Mouse (Mus musculus) limb, embryonic 11.5 days (tissue): Measurements from ENCODE around the gene Hist1h3g. TPM values are rescaled to one million over a fixed set of nuclear protein-coding genes. Genes with fewer than 3 reads are reported as not detected.

ENCODE experiments used
- ATAC-seq: fragments of 200-750 bp; cut with Nextera tagmentation; 2 replicates; pipeline ENCODE4 v1.8.0; 2017; ENCODE audit warnings: low read depth; ENCODE audit not compliant: insufficient number of reproducible peaks, low FRiP score, low TSS enrichment
- DNase-seq: peaks from one replicate; pipeline ENCODE4 v3.0.0-alpha.2; 2015; ENCODE audit warnings: low spot score
- H3K27ac ChIP-seq: fragments of 300-500 bp; sonication (generic); replicated peaks from 2 replicates; pipeline ENCODE4 v1.5.1; 2014; ENCODE audit warnings: low read depth, mild to moderate bottlenecking, low read length
- H3K27me3 ChIP-seq: fragments of 300-500 bp; sonication (generic); 2 replicates; pipeline ENCODE4 v1.6.1; 2014; ENCODE audit warnings: mild to moderate bottlenecking, low read length, mixed read lengths; ENCODE audit not compliant: control insufficient read depth, insufficient read depth
- H3K36me3 ChIP-seq: fragments of 300-500 bp; sonication (generic); 2 replicates; pipeline ENCODE4 v1.6.1; 2014; ENCODE audit warnings: mild to moderate bottlenecking, low read length, moderate library complexity, mixed read lengths; ENCODE audit not compliant: control insufficient read depth, insufficient read depth
- H3K4me1 ChIP-seq: fragments of 300-500 bp; sonication (generic); 2 replicates; pipeline ENCODE4 v1.6.1; 2014; ENCODE audit warnings: low read length, mixed read lengths; ENCODE audit not compliant: control insufficient read depth, insufficient read depth
- H3K4me2 ChIP-seq: fragments of 300-500 bp; sonication (generic); 2 replicates; pipeline ENCODE4 v1.6.1; 2014; ENCODE audit warnings: low read depth, mild to moderate bottlenecking, moderate library complexity; ENCODE audit not compliant: severe bottlenecking
- H3K4me3 ChIP-seq: fragments of 300-500 bp; sonication (generic); 2 replicates; pipeline ENCODE4 v1.5.1; 2014; ENCODE audit warnings: low read depth, low read length
- H3K9ac ChIP-seq: fragments of 300-500 bp; sonication (generic); 2 replicates; pipeline ENCODE4 v1.6.1; 2014; ENCODE audit warnings: mild to moderate bottlenecking, low read length
- H3K9me3 ChIP-seq: fragments of 300-500 bp; sonication (generic); 2 replicates; pipeline ENCODE4 v1.6.1; 2016; ENCODE audit warnings: low read length; ENCODE audit not compliant: control insufficient read depth
- WGBS: fragments of 180-500 bp; shearing (Covaris S2); extraction: QIAGEN DNeasy Blood & Tissue Kit; methylation state at CpG from one replicate; pipeline ENCODE4 v1.1.7; 2014; 5-methylcytosine and 5-hydroxymethylcytosine counted together
- polyA plus RNA-seq: library from polyadenylated mRNA; unstranded; fragments of >200 nt; fragmentation: Nextera tagmentation; extraction: Ambion mirVana; gene quantifications from 2 replicates; pipeline ENCODE4 v1.2.1, GENCODE M21; 2014

Hist1h3g gene
- polyA plus RNA-seq, 1 experiment from 2014 or later = 9.4 TPM

DNA sequence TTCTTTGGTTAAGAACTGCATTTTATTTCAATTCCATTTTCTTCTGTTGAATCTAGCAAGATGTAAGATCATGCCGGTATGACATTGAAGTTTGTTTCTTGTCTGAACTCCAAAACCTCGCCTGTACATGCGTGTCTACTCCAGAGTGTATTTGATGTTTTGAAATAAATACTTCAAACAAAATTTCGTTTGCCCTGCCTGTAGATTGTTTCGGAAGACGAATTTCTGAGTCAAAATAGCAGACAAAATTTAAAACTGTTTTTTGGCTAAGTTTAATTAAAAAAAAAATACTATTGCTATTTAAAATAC lies 17.0 kb upstream of the Hist1h3g start:
- WGBS = under 1% methylated on average over 6 of the region's 6 CpGs
- Histone ChIP-seq H3K27ac (no peak overlapping the region), H3K4me2 (peak overlapping the region; percentile 28; the same call in 1 of the 2 replicates), H3K27me3 (no peaks in the 10 kb centered on the region), H3K4me3 (peak overlapping the region; percentile 47), H3K4me1 (no peaks in the 10 kb centered on the region), H3K9me3 (no peaks in the 10 kb centered on the region), H3K36me3 (no peaks in the 10 kb centered on the region), H3K9ac (no peak overlapping the region)
- DNase-seq (no peak), ATAC-seq (no peak)

DNA sequence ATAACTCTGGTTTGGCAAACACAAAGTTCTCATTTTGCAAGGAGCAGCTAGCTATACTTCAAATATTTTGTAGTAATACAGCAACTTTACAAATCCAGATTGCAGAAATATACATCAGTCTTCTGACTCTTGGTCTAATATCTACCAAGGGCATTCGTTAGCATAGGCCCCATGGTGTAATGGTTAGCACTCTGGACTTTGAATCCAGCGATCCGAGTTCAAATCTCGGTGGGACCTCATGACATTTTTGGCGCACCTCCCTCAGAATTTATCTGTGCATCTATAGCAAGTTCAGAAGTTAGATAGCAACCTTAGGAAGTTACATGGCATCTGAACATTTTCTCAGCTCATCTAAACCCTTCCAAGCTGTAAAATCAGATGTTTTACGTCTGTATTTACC lies 16.3 kb upstream of the Hist1h3g start:
- DNase-seq (peak; percentile 92), ATAC-seq (peak; percentile 49; the same call in 1 of the 2 replicates)
- no peaks in the 10 kb centered on the region for H3K36me3 ChIP-seq
- under 1% methylated on average over 6 of the region's 6 CpGs for WGBS
- H3K4me2 ChIP-seq = peak overlapping the region; percentile 69
- no peaks in the 10 kb centered on the region for H3K27me3 ChIP-seq
- no peaks in the 10 kb centered on the region for H3K9me3 ChIP-seq
- no peaks in the 10 kb centered on the region for H3K4me1 ChIP-seq
- no peak overlapping the region for H3K9ac ChIP-seq
- H3K4me3 ChIP-seq = peak overlapping the region; percentile 34
- H3K27ac ChIP-seq = no peak overlapping the region

DNA sequence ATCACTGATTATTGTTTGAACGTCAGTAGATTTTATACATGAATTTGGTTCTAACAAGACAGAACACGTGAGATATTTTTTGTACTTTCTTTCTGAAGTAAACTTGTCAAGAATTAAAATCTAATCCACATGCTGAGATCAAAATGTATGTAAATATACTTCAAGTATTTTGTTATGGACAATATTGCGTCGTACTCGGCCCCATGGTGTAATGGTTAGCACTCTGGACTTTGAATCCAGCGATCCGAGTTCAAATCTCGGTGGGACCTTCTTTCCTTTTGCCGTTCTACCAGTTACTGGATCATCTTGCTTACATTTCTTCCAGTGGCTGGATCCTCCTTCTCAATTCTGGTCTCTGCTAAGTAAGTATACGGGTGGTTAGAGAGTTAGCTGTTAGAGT lies 15.8 kb upstream of the Hist1h3g start:
- peak; percentile 17; the same call in 1 of the 2 replicates for ATAC-seq
- Histone ChIP-seq H3K4me2 (peak overlapping the region; percentile 69), H3K4me3 (peak overlapping the region; percentile 34), H3K9ac (no peak overlapping the region), H3K4me1 (no peaks in the 10 kb centered on the region), H3K9me3 (no peaks in the 10 kb centered on the region), H3K27ac (no peak overlapping the region), H3K27me3 (no peaks in the 10 kb centered on the region), H3K36me3 (no peaks in the 10 kb centered on the region)
- under 1% methylated on average over 10 of the region's 10 CpGs for WGBS
- peak; percentile 88 for DNase-seq

DNA sequence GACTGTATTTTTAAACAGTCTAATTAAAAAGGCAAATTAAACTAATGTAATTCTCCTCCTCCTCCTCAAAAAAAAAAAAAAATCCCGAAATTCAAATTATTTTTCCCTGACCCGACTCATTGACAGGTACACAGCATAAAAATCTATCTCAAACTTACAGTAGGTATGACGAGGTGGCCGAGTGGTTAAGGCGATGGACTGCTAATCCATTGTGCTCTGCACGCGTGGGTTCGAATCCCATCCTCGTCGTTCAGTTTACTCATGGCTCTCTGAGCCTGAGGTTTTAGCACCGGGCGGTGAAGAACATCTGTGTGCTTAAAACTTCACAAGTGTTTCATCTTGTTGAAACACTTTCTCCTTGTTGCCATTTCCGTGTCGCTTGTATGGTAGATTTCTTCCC lies 13.5 kb upstream of the Hist1h3g start:
- Histone ChIP-seq H3K4me1 (no peaks in the 10 kb centered on the region), H3K9ac (no peak overlapping the region), H3K36me3 (no peaks in the 10 kb centered on the region), H3K4me3 (no peak overlapping the region), H3K27ac (no peak overlapping the region), H3K4me2 (no peak overlapping the region), H3K27me3 (no peaks in the 10 kb centered on the region), H3K9me3 (no peaks in the 10 kb centered on the region)
- WGBS = under 1% methylated on average over 14 of the region's 14 CpGs
- ATAC-seq (no peak), DNase-seq (peak; percentile 86)

DNA sequence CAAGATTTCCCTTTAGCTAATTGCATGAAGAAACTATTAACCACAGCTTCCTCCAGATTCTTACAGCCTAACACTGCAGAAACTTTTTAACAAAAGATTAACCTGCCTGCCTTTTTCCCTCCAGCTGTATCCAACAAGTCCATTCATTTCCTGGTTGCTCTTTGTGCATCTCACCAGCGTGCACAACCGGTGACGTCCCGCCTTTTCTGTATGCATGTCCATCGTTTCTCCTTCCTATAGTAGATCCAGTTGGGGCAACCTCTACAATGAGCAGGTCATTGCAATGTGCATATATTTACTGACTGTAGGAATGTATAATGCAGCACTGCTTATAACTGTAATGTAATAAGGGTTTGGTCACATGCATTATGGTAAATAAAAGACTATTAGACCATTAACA lies 11.2 kb upstream of the Hist1h3g start:
- Histone ChIP-seq H3K27me3 (no peaks in the 10 kb centered on the region), H3K9me3 (no peaks in the 10 kb centered on the region), H3K4me2 (no peak overlapping the region), H3K4me3 (no peak overlapping the region), H3K9ac (no peak overlapping the region), H3K27ac (no peak overlapping the region), H3K4me1 (peaks cover 1% of the 10 kb centered on the region), H3K36me3 (no peaks in the 10 kb centered on the region)
- DNase-seq (no peak), ATAC-seq (no peak)
- 56% methylated on average over 5 of the region's 5 CpGs for WGBS

DNA sequence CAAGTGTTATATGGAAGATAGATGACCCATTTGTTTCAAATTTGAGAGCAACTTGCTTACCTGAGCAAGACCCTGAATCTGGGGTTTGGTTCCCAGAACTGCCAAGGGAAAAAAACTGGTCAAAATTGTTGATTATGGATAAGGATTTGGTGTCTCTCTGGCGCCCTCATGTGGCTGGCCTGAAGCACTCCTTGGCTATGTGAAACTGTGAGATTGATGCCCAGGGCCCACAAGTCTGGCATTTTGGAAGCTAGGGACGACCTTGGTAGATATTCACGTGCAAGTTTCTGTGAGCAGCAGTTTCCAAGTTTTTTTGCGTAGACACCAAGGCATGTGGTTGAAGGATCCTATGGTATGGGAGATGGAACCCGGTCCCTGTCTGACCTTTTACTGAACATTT lies 10.6 kb upstream of the Hist1h3g start:
- Histone ChIP-seq H3K27me3 (no peaks in the 10 kb centered on the region), H3K27ac (no peak overlapping the region), H3K9me3 (no peaks in the 10 kb centered on the region), H3K9ac (no peak overlapping the region), H3K4me1 (peaks cover 4% of the 10 kb centered on the region), H3K4me3 (no peak overlapping the region), H3K4me2 (peak overlapping the region; percentile 7; the same call in 1 of the 2 replicates), H3K36me3 (no peaks in the 10 kb centered on the region)
- WGBS = 9% methylated on average over 5 of the region's 5 CpGs
- DNase-seq (peak; percentile 93), ATAC-seq (no peak)

- peaks cover 4% of the 10 kb centered on the region for H3K4me1 ChIP-seq
- no peak overlapping the region for H3K27ac ChIP-seq
- H3K9ac ChIP-seq = peak overlapping the region; percentile 19; the same call in 1 of the 2 replicates
- peak; percentile 77 for DNase-seq
- no peak for ATAC-seq
- H3K27me3 ChIP-seq = no peaks in the 10 kb centered on the region
- under 1% methylated on average over 10 of the region's 10 CpGs for WGBS
- peak overlapping the region; percentile 33 for H3K4me3 ChIP-seq
- no peaks in the 10 kb centered on the region for H3K36me3 ChIP-seq
- no peaks in the 10 kb centered on the region for H3K9me3 ChIP-seq
- peak overlapping the region; percentile 24 for H3K4me2 ChIP-seq
Measured at GRCm38 (mm10) chr13:23525901-23526300, 9.3 kb upstream of the Hist1h3g start.

DNA sequence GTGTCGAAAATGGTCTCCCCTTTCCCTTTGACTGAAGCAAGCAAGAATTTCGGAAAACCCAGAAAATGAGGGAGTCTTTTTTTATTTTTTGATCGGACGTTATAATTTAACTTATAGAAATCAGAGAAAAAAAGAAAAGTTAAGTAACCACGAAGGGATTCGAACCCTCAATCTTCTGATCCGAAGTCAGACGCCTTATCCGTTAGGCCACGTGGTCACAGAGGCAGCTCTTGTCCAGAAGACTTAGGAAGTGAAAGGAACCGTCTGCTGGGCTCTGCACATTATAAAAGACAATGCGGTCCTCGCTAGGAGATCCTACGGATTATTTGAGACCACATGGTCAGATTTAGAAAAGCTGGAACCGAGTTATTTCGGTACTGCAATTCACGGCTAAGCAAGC lies 8.9 kb upstream of the Hist1h3g start:
- peak overlapping the region; percentile 42 for H3K4me2 ChIP-seq
- ATAC-seq (no peak), DNase-seq (peak; percentile 97)
- H3K4me3 ChIP-seq = peak overlapping the region; percentile 33
- no peaks in the 10 kb centered on the region for H3K9me3 ChIP-seq
- no peaks in the 10 kb centered on the region for H3K27me3 ChIP-seq
- H3K27ac ChIP-seq = no peak overlapping the region
- H3K9ac ChIP-seq = peak overlapping the region; percentile 41; the same call in 1 of the 2 replicates
- peaks cover 4% of the 10 kb centered on the region for H3K4me1 ChIP-seq
- H3K36me3 ChIP-seq = no peaks in the 10 kb centered on the region
- under 1% methylated on average over 17 of the region's 17 CpGs for WGBS

GRCm38 (mm10) chr13:23529005-23529404 lies 6.2 kb upstream of the Hist1h3g start:
- Histone ChIP-seq H3K36me3 (no peaks in the 10 kb centered on the region), H3K4me2 (peak overlapping the region; percentile 31), H3K27ac (no peak overlapping the region), H3K9ac (no peak overlapping the region), H3K9me3 (no peaks in the 10 kb centered on the region), H3K4me1 (peaks cover 7% of the 10 kb centered on the region), H3K4me3 (no peak overlapping the region), H3K27me3 (no peaks in the 10 kb centered on the region)
- DNase-seq (peak; percentile 37), ATAC-seq (no peak)
- WGBS = 77% methylated on average over 5 of the region's 5 CpGs
